Mouse (Mus musculus): ENCODE data around the gene Ubxn6.

DNA sequence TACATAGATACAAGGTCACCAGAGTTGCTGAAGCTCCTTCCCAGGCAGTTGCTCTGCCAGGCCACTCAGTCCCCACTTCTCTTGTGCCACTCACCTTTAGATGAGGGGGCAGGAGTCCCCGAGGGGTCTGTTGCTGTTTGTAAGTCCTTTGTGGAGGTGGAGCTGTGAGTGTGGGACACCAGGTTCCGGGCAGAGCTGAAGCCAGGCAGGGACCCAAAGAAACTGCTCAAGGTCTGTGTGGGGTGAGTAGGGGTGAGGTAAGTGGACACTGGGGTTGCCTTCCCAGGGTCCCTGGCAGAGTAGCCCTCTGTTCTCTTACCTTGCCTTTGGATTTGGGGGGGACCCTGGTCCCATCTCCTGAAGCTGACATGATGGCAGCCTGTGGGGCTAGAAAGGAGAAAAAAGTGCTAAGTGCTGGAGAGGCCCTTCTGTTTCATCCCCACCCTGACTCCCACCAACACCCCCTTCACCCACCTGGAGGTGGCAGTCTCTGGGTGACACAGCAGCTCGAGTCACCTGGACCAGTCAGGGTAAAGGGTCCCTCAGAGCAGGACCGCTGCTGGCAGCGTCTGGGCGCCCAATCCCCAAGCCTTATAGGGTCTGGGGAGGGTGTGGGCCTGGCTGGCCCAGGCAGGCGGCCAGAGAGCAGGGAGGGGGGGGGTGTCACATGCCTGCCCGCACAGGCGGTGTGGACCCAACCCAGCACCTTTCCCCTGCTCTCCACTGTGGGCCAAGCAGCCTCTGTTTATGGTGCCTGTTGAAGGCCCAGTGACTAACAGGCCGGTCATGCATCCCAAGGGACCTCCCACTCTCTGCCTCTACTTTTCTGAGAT lies 34.6 kb upstream of the Ubxn6 start, which contains the start of gene Plin4:
- TF ChIP-seq ZC3H11A (IDR thresholded peaks at IDR 0.05; ENCODE audit: low read depth, low read length), result no peak
- TF ChIP-seq POLR2A (IDR thresholded peaks at IDR 0.05; ENCODE audit: control insufficient read depth in 1 of 2, insufficient read depth in 1 of 2, low read depth in 1 of 2, low read length in 2 of 2, poor library complexity in 1 of 2), result no peak
- TF ChIP-seq NRF1 (IDR thresholded peaks at IDR 0.05; ENCODE audit: insufficient read depth, low read depth, low read length, poor library complexity, severe bottlenecking), result no peak
- TF ChIP-seq EP300 (IDR thresholded peaks at IDR 0.05; ENCODE audit: low read depth in 1 of 2, low read length in 2 of 2), result no peak
- no peak for TF ChIP-seq JUND (IDR thresholded peaks at IDR 0.05; ENCODE audit: low read depth, low read length)
- no peak for TF ChIP-seq KAT2A (conservative IDR thresholded peaks at IDR 0.05; ENCODE audit: low read depth, low read length)
- no peak for TF ChIP-seq CTCF (IDR thresholded peaks at IDR 0.05 in 2 of 3, conservative IDR thresholded peaks at IDR 0.05 in 1 of 3; ENCODE audit: control insufficient read depth in 1 of 3, insufficient read depth in 1 of 3, low read depth in 2 of 3, low read length in 3 of 3, poor library complexity in 1 of 3, severe bottlenecking in 1 of 3)

All from MEL (cell line).